Mouse (Mus musculus): Measurements from ENCODE around the gene Fkbp6.

- TF ChIP-seq GATA1 (IDR thresholded peaks at IDR 0.05; ENCODE audit: borderline replicate concordance, low read length) (no peak), FLI1 (IDR thresholded peaks at IDR 0.05; ENCODE audit: low read length) (no peak)
Measured at GRCm38 (mm10) chr5:135357556-135357955, 7.7 kb upstream of the Fkbp6 start.
